Mouse (Mus musculus): ENCODE measurements around the gene Olfr434.
"Not testable (repeated sequence)": the region's sequence is repeated elsewhere in the genome, so short reads cannot be mapped to it uniquely, and the experiment has no call there.

Gene Olfr434

GRCm38 (mm10) chr6:43212873-43213272 lies at the start of gene Olfr434:
Gene Olfr434, plus strand, starts transcription at chr6:43213021.
- not testable (repeated sequence) for DNase-seq (ENCODE audit: low spot score)

DNA sequence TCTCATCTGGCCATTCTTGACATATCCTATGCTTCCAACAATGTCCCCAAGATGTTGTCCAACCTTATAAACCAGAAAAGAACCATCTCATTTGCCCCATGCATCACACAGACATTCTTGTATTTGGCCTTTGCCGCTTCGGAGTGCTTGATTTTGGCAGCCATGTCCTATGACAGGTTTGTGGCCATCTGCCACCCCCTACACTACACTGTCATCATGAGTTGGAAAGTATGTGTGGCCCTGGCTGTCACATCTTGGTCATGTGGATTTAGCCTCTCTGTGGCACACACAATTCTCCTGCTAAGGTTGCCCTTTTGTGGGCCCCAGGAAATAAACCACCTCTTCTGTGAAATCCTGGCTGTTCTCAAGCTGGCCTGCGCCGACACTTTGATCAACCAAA lies 45.6 kb upstream of the Olfr434 start:
- no peak for DNase-seq (ENCODE audit: low spot score)

GRCm38 (mm10) chr6:43171840-43172239 lies 41.0 kb upstream of the Olfr434 start, which contains the start of gene Olfr13:
Gene Olfr13, plus strand, starts transcription at chr6:43172140.
- DNase-seq (ENCODE audit: low spot score), result no peak

DNA sequence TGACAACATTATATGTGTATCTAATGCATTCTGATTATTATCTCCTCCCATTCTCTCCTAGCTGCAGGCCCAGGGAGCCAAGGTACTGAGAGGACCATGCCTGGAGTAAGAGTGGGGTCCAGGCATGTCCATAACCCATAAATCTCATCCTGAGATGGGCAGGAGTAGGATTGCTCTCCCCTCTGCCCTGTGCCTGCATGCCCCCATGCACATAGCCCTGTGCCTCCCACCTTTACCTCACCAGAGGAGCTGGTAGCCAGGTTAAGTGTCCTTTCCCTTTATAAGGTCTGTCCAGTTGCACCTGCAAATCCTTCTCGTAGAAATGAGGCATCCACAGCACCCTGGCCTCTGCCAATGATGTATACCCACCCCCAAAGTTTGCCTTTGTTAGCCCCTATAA lies 34.7 kb upstream of the Olfr434 start:
- no peak for DNase-seq (ENCODE audit: low spot score)

DNA sequence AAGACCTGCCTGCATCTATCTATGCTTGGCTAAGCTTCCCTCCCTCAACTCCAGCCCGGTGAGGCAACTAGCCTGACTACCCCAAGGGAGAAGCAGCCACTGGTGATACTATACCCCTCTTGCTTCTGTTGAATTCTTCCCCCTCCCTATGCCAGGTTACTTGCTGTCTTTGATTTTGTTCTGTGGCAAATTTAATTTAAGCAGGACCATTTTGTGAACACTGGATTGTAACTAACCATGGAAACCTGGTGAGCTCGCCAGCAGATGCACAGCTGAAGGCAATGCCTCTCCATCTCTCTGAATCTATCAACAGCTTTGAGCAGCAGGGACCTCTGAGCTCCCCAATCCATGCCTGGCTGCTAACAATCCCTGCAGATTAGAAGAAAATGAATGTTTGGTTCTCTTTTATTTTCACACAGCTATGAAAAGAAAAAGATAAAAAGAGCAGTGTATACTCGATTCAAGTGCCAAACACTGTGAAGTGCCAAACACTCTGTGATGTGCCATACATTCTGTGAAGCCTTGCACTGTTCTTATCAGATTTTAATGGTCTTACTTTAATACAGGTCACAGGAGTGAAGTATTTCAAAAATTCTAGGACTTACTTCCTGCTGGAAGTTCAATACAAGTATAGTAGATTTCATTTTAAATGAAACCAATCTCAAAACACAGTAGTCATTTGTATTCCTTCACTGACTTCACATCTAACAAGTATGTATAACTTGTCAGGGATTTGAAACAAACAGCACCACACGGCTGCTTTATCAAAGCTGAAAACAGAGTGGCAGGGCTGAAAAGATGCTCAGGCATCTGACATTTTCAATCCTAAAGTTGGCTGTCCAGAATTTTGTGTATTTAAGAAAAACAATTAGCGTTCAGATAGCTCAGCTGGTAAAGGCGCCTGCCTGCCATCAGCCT lies 34.0 kb upstream of the Olfr434 start:
- no peak for DNase-seq (ENCODE audit: low spot score)

- DNase-seq (ENCODE audit: low spot score), result no peak
Observed at GRCm38 (mm10) chr6:43190986-43191385, 21.8 kb upstream of the Olfr434 start.

DNA sequence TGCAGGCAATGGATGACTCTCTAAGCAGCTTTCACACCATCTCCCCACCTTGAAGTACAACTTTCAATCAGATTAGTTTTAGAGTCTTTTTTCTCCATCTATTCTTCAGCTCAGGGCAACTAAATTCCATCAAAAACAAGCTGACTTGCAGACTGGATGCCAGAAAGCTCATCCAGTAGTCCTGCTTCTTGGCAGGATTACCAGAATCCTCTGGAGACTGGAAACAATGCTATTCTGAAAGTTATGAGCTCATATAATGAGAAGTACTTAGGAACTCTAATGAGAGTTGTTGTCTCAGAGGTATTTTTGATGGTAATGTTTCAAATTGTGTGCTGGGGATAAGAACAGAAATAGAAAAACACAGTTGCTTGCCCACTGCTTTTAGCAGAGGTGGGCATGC lies 16.0 kb upstream of the Olfr434 start, which contains the start of gene Olfr435:
TSS of gene Olfr435 (plus strand) at position 366 of the 400 bp plus-strand sequence.
- no peak for DNase-seq (ENCODE audit: low spot score)

GRCm38 (mm10) chr6:43198094-43198493 lies 14.7 kb upstream of the Olfr434 start:
- no peak for DNase-seq (ENCODE audit: low spot score)

- DNase-seq (ENCODE audit: low spot score), result no peak
Observed at GRCm38 (mm10) chr6:43202786-43203185, 10.0 kb upstream of the Olfr434 start.

GRCm38 (mm10) chr6:43205355-43205754 lies 7.5 kb upstream of the Olfr434 start:
- no peak for DNase-seq (ENCODE audit: low spot score)

GRCm38 (mm10) chr6:43231255-43231654 lies 18.4 kb downstream of the Olfr434 start, which contains the start of gene Olfr47:
Gene Olfr47, plus strand, starts transcription at chr6:43231529.
- DNase-seq (ENCODE audit: low spot score), result not testable (repeated sequence)

DNA sequence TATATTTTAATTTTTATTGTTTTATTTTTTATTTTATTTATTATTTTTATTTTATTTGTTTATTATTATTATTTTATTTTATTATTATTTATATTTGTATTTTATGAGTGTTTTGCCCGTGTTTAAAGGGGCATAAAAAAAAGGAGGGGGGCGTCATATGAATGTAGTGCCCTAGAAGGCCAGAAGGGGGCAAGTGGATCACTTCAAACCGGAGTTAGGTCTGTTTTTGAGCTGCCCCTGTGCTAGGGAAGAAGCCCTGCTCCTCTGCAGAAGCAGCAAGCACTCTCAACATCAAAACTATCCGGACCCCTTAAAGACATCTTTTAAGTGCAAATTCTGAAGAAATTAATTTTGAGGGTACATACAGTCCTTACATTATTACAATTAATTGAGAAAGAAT lies 29.2 kb downstream of the Olfr434 start:
- no peak for DNase-seq (ENCODE audit: low spot score)

- no peak for DNase-seq (ENCODE audit: low spot score)
Observed at GRCm38 (mm10) chr6:43247396-43247795, 34.6 kb downstream of the Olfr434 start.

DNA sequence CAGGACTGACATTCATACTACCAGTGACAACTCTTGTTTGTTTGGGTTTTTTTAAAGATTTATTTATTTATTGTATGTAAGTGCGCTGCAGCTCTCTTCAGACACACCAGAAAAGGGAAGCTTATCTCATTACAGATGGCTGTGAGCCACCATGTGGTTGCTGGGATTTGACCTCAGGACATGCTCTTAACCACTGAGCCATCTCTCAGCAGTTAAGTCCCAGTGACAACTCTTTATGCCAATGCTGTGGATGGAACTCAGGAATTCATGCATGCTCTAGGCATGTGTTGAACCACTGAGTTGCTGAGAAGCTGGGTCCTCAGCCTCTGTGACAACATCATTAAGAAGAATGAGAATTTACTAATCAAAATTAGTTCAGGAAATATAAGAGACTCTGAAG lies 40.2 kb downstream of the Olfr434 start:
- DNase-seq (ENCODE audit: low spot score), result no peak

DNA sequence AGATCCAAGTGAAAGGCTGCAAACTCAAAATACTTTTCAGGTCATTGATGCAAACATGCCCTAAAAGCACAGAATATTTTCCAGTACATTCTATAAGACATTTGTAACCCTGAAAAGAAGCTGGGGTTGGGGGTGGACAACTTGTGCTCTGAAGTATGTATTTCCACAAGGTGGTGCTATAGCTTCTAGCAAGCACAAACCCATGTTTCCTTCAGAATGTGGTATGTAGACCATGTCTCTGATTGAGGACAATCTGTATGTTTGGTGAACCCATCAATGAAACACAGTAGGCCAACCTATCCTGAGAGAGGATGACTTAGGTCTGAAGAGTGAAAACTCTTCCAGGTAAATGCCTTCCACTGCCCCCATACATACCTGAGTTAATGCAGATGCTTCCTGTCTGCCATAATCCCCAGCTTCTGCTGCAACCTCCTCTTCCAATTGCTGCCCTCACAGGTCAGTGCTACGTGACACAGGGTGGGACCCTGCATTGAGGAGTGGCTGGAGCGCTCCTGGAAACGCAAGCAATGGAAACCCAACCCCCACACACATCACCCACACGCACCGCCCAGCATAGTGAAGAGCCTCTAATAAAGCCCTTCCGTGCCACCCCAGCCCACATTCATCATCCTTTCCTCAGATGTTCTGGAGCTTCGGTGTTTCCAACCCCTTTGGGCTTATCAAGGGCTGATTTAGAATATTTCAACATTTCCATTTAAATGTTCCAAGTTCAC lies 41.5 kb downstream of the Olfr434 start:
- no peak for DNase-seq (ENCODE audit: low spot score)

DNA sequence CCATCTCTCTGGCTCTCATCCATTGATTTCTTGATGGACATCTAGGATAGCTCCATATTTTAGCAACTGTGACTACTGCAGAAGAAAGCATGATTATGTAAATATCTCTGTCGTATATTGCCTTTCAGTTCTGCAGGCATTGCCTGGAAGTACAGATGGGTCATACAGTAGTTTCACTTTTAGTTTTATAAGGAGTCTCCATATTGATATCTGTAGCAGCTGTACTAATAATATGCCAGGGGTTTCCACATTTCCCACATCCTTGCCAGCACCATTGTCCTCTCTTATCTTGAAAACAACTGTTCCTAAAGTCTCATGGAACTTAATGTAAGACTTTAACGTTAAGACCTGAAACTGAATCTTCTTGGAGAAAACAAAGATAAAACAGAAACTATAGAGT lies 47.9 kb downstream of the Olfr434 start:
- DNase-seq (ENCODE audit: low spot score), result no peak

DNA sequence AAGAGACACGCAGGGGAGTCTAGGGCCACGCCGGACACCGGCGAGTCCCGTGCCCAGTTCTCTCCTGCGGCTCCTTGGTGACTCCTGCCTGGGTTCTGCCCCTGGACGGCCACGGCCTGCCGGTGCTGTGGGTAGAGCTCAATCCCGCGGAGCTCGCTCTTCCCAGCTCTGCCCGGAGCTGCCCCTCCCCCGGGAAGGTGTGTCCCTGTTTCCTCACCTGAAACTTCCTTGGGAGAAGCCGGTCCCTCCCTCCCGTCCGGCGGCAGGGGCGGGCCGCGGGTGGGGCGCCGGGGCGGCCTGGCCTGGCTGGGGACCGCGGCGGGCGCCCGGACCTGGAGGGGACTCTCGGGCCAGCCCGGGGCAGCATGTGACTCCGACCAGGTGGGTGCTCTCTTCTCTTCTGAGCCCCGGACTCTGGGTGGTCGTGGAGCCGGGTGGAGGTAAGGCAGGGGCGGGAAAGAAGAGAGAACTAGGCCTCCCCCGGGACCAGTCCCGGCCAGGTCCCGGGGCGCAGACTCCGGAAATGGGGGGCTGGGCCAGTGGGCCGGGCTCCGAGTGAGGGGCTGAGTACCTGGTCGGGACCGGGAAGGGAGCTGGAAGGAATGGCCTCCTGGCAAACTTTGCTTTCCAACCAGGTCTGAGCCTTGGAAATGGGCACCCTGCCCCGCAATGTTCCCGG lies 52.7 kb downstream of the Olfr434 start, which contains the start of gene Arhgef5:
TSS of gene Arhgef5 (plus strand) at position 220 of the 679 bp plus-strand sequence.
- peak; percentile 63 for DNase-seq (ENCODE audit: low spot score)

- DNase-seq (ENCODE audit: low spot score), result no peak
Observed at GRCm38 (mm10) chr6:43266356-43266755, 53.5 kb downstream of the Olfr434 start.

Measured in ovary, adult 18-20 months (tissue).